Mouse (Mus musculus) midbrain, postnatal 0 days (tissue): ENCODE measurements around the gene Polg2. TPM values are rescaled to one million over a fixed set of nuclear protein-coding genes. Genes with fewer than 3 reads are reported as not detected.

Experiments used
- ATAC-seq: fragments of 200-750 bp; cut with Nextera tagmentation; 2 replicates; pipeline ENCODE4 v1.8.0; 2017; ENCODE audit warnings: moderate number of reproducible peaks, mild to moderate bottlenecking, moderate TSS enrichment, moderate library complexity; ENCODE audit not compliant: low FRiP score
- DNase-seq: peaks from one replicate; pipeline ENCODE4 v3.0.0-alpha.2; 2015; ENCODE audit warnings: low spot score
- H3K27ac ChIP-seq: fragments of 300-500 bp; sonication (generic); 2 replicates; pipeline ENCODE4 v1.5.1; 2014; ENCODE audit warnings: low read depth, mild to moderate bottlenecking, low read length, mixed read lengths
- H3K27me3 ChIP-seq: fragments of 300-500 bp; sonication (generic); 2 replicates; pipeline ENCODE4 v1.6.1; 2014; ENCODE audit warnings: low read length, control low read depth, mixed read lengths; ENCODE audit not compliant: insufficient read depth
- H3K36me3 ChIP-seq: fragments of 300-500 bp; sonication (generic); 2 replicates; pipeline ENCODE4 v1.6.1; 2014; ENCODE audit warnings: low read length, control low read depth, mixed read lengths; ENCODE audit not compliant: insufficient read depth
- H3K4me1 ChIP-seq: fragments of 300-500 bp; sonication (generic); 2 replicates; pipeline ENCODE4 v1.6.1; 2014; ENCODE audit warnings: mild to moderate bottlenecking, control low read depth, antibody characterized with exemption, low read length, mixed read lengths; ENCODE audit not compliant: insufficient read depth
- H3K4me2 ChIP-seq: fragments of 300-500 bp; sonication (generic); 2 replicates; pipeline ENCODE4 v1.6.1; 2014; ENCODE audit warnings: low read depth, mild to moderate bottlenecking, low read length, mixed read lengths; ENCODE audit not compliant: poor library complexity, severe bottlenecking
- H3K4me3 ChIP-seq: fragments of 300-500 bp; sonication (generic); 2 replicates; pipeline ENCODE4 v1.5.1; 2014; ENCODE audit warnings: low read depth, mild to moderate bottlenecking, low read length, moderate library complexity
- H3K9ac ChIP-seq: fragments of 300-500 bp; sonication (generic); replicated peaks from 2 replicates; pipeline ENCODE4 v1.6.1; 2014; ENCODE audit warnings: mild to moderate bottlenecking, low read length, moderate library complexity, mixed read lengths; ENCODE audit not compliant: poor library complexity, severe bottlenecking
- H3K9me3 ChIP-seq: fragments of 300-500 bp; sonication (generic); 2 replicates; pipeline ENCODE4 v1.6.1; 2016; ENCODE audit warnings: low read length, control low read depth
- CTCF ChIP-seq: IDR thresholded peaks from 2 replicates; pipeline ENCODE4 v1.5.1; 2016; ENCODE audit warnings: antibody characterized with exemption, mild to moderate bottlenecking
- WGBS: fragments of 180-500 bp; shearing (Covaris S2); extraction: QIAGEN DNeasy Blood & Tissue Kit; methylation state at CpG from one replicate; pipeline ENCODE4 v1.1.7; 2014; 5-methylcytosine and 5-hydroxymethylcytosine counted together
- polyA plus RNA-seq: library from polyadenylated mRNA; unstranded; fragments of >200 nt; fragmentation: Nextera tagmentation; extraction: Ambion mirVana; gene quantifications from 2 replicates; pipeline ENCODE4 v1.2.1, GENCODE M21; 2015
- total RNA-seq: library from RNA; depleted of rRNA; stranded (reverse); fragments of >200 nt; gene quantifications from 2 replicates; pipeline ENCODE4 v1.2.3, GENCODE M21; 2014

Gene Polg2
- total and polyA plus RNA-seq, 2 experiments from 2014 or later = 6.6 to 10.5 TPM

DNA sequence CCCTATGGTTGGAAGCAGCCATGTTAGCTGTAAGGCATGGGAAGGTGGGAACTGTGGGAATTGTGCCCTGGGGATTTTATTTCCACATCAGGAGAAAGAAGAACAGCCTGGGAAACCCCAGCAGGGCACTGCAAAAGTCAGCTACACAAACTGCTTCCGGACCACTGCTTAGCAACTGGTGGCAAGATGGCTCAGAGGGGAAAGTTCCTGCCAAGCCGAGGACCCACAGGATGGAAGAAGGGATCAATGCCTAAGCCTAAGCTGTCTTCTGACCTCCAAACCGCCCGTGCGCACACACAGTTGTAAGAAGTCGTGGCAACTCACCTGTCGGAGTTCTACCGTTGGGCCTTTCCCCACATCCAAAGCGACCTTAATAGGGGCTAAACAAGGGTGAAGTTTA lies 6.3 kb downstream of the Polg2 start:
- TF ChIP-seq CTCF = no peak
- no peak overlapping the region for H3K27ac ChIP-seq
- peaks cover 35% of the 10 kb centered on the region for H3K36me3 ChIP-seq
- H3K4me1 ChIP-seq = no peaks in the 10 kb centered on the region
- no peaks in the 10 kb centered on the region for H3K27me3 ChIP-seq
- H3K9ac ChIP-seq = no peak overlapping the region
- ATAC-seq (no peak), DNase-seq (no peak)
- 93% methylated on average over 9 of the region's 9 CpGs for WGBS
- H3K4me2 ChIP-seq = no peak overlapping the region
- no peaks in the 10 kb centered on the region for H3K9me3 ChIP-seq
- no peak overlapping the region for H3K4me3 ChIP-seq

DNA sequence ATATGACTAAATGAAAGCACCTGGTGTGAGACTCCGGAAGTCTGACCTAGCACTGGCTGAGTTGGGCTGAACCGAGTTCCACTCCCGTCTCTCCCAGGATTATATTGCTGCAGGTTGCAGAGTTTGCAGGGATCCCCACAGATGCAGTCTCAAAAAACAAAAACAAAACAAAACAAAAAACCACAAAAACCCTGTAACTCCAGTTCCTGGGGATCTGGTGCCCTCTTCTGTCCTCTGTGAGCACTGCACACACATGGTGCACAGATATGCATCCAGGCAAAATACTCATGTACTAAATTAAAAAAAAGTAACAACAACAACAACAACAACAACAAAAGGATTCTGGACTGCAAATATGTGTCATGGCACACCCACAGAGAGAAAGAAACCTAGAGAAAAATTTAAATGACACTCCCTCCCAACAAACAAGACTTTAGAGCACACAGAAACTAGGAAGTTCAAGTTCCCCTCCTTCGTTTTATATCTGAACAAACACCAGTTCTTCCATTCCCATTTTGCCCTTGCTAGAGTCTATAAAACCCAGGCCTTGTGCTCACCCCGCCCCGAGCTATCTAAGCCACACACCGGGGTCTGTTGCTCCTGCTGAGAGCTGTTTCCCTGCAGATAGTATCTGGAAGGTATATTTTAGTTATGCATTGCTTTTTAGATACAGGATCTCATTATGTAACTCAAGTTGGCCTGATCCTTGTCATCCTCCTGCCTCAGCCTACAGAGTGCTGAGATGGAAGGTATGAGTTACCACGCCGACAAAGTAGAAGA lies 9.0 kb downstream of the Polg2 start:
- H3K4me2 ChIP-seq = no peak overlapping the region
- peaks cover 38% of the 10 kb centered on the region for H3K36me3 ChIP-seq
- no peaks in the 10 kb centered on the region for H3K4me1 ChIP-seq
- peak; percentile 77 for TF ChIP-seq CTCF
- ATAC-seq (no peak), DNase-seq (no peak)
- 98% methylated on average over 9 of the region's 9 CpGs for WGBS
- no peak overlapping the region for H3K4me3 ChIP-seq
- no peak overlapping the region for H3K9ac ChIP-seq
- H3K9me3 ChIP-seq = no peaks in the 10 kb centered on the region
- H3K27ac ChIP-seq = no peak overlapping the region
- no peaks in the 10 kb centered on the region for H3K27me3 ChIP-seq

DNA sequence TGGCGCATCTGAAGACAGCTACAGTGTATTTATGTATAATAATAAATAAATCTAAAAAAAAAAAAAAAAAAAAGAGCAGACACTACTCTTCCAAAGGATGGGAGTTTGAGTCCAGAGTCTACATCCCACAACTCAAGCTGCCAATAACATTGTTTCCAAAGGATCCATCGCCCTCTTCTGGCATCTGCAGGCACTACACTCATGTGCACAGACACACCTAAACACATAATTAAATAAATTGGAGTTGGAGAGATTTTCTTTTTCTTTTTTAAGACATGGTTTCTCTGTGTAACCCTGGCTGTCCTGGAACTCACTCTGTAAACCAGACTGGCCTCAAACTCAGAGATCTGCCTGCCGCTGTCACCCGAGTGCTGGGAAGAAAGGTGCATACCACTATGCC lies 11.8 kb downstream of the Polg2 start:
- TF ChIP-seq CTCF = 0 out of 2 replicates have a peak, but pooled peaks have one; percentile 19
- Histone ChIP-seq H3K9ac (no peak overlapping the region), H3K4me1 (no peaks in the 10 kb centered on the region), H3K36me3 (peaks cover 21% of the 10 kb centered on the region), H3K4me3 (no peak overlapping the region), H3K4me2 (no peak overlapping the region), H3K27ac (no peak overlapping the region), H3K27me3 (no peaks in the 10 kb centered on the region), H3K9me3 (no peaks in the 10 kb centered on the region)
- ATAC-seq (no peak), DNase-seq (no peak)
- 93% methylated on average over 4 of the region's 4 CpGs for WGBS

GRCm38 (mm10) chr11:106766611-106767162 lies 12.7 kb downstream of the Polg2 start:
- no peak overlapping the region for H3K27ac ChIP-seq
- WGBS = 93% methylated on average over 4 of the region's 4 CpGs
- H3K27me3 ChIP-seq = no peaks in the 10 kb centered on the region
- H3K9ac ChIP-seq = no peak overlapping the region
- H3K4me1 ChIP-seq = no peaks in the 10 kb centered on the region
- ATAC-seq = no peak
- no peak for TF ChIP-seq CTCF
- no peak overlapping the region for H3K4me3 ChIP-seq
- no peak for DNase-seq
- H3K9me3 ChIP-seq = no peaks in the 10 kb centered on the region
- H3K4me2 ChIP-seq = no peak overlapping the region
- peaks cover 18% of the 10 kb centered on the region for H3K36me3 ChIP-seq

DNA sequence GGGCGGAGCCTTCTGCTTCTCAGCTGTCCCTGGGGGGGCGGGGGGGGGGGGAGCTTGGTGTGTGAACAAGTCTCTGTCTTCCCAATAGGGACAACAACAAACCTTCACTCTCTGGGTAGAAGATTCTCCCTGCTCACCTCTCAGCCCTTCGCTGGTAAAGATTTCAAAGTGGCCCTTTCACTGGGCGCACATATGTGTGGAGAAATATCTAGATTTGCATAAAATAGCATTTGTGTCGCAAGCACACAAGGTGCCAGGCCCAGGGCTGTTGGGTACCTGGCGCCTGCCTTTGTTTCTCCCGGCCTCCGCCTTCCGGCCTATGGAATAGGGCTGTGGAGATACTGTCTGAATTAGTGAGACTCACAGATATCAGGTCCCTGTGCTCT lies 16.5 kb downstream of the Polg2 start:
- no peak overlapping the region for H3K27ac ChIP-seq
- no peak overlapping the region for H3K9ac ChIP-seq
- H3K4me1 ChIP-seq = no peaks in the 10 kb centered on the region
- no peak for ATAC-seq
- H3K4me3 ChIP-seq = no peak overlapping the region
- H3K9me3 ChIP-seq = no peaks in the 10 kb centered on the region
- WGBS = 75% methylated on average over 9 of the region's 9 CpGs
- peaks cover 6% of the 10 kb centered on the region for H3K36me3 ChIP-seq
- no peak for TF ChIP-seq CTCF
- no peaks in the 10 kb centered on the region for H3K27me3 ChIP-seq
- no peak for DNase-seq
- H3K4me2 ChIP-seq = no peak overlapping the region

GRCm38 (mm10) chr11:106762139-106762799 lies 17.1 kb downstream of the Polg2 start:
- Histone ChIP-seq H3K4me2 (no peak overlapping the region), H3K27ac (no peak overlapping the region), H3K36me3 (peaks cover 5% of the 10 kb centered on the region; the same call in 1 of the 2 replicates), H3K9ac (no peak overlapping the region), H3K27me3 (no peaks in the 10 kb centered on the region), H3K9me3 (no peaks in the 10 kb centered on the region), H3K4me1 (no peaks in the 10 kb centered on the region), H3K4me3 (no peak overlapping the region)
- no peak for TF ChIP-seq CTCF
- no peak for ATAC-seq
- WGBS = 49% methylated on average over 5 of the region's 5 CpGs
- DNase-seq = no peak
